Mouse (Mus musculus): ENCODE data around the gene Ccdc181.

The Ccdc181 gene

GRCm38 (mm10) chr1:164335435-164335834 lies 60.0 kb downstream of the Ccdc181 start:
- DNase-seq (ENCODE audit: low read depth, low spot score) = no peak

GRCm38 (mm10) chr1:164335846-164336245 lies 60.5 kb downstream of the Ccdc181 start:
- DNase-seq (ENCODE audit: low read depth, low spot score) = no peak

Data from CD4-positive helper T cell, adult 2 months (primary cell).